Mouse (Mus musculus): Measurements from ENCODE around the gene Krt28. TPM values are rescaled to one million over a fixed set of nuclear protein-coding genes. Genes with fewer than 3 reads are reported as not detected.

The Krt28 gene
- polyA plus RNA-seq, 1 experiment from 2014 or later = not detected

DNA sequence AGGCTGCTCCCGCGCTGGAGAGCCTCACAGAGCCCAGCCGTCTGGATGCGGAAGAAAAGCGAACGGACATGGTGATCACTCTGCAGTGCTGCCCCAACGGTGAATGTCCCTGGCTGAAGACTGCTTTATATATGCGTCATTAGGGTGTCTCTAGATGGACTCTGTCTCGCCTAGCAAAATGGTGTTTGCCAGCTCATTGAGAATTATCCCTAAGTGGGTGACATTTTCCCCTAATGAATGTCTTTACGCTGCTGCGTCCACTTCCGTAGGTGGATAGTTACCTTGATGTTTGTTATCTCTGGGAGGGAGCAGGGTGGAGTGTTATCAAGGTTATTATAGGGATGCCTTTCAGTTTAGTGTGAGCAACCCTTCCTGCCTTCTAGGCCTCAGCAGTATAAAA, 23.7 kb downstream of the Krt28 start, which contains the start of gene Krt27:
Gene Krt27 (minus strand): TSS at position 101 of the 400 bp plus-strand sequence.
- H3K36me3 ChIP-seq (ENCODE audit: control insufficient read depth, insufficient read depth, low read length) = no peaks in the 10 kb centered on the region
- H3K4me3 ChIP-seq (ENCODE audit: low read depth, low read length) = no peak within 1 kb of the TSS
- no peaks in the 10 kb centered on the region for H3K27me3 ChIP-seq (ENCODE audit: control insufficient read depth, insufficient read depth, low read length)
- no peak within 1 kb of the TSS for H3K9ac ChIP-seq (replicated peaks; ENCODE audit: low read depth, low read length)
- WGBS = 75% methylated on average over 12 of the region's 12 CpGs
- no peak within 1 kb of the TSS for H3K27ac ChIP-seq (ENCODE audit: low read length)
- H3K4me2 ChIP-seq (replicated peaks; ENCODE audit: low read depth, low read length) = no peak within 1 kb of the TSS
- ATAC-seq (ENCODE audit: insufficient number of reproducible peaks, insufficient read depth, low FRiP score, low read depth) = no peak
- H3K4me1 ChIP-seq (ENCODE audit: control insufficient read depth, insufficient read depth, low read length) = no peaks in the 10 kb centered on the region
- no peaks in the 10 kb centered on the region for H3K9me3 ChIP-seq (ENCODE audit: control insufficient read depth, low read depth, low read length)

DNA sequence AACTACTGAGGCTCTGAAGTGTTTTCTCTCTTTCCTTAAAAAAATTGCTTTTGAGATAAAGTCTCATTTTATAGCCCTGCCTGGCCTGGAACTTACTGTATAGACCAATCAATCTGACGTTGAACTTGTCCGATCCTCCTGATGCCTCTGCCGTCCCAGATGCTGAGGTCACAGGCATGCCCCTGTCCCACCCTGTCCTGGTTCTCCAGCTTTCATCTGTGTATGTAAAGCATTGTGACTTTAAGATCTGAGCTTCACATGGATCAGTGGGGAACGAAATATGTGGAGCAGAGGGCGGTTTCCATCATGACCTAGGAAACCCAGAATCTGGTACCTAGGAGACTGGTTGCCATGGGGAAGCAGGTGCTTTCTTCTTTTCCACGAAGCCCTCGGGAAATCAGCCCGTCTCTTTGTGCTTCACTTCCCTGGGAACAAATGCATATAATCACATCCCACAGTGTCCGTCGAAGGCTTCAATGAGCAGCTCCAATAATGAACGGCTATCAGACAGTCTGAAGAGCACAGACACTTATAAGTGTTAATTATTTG, 35.3 kb downstream of the Krt28 start:
- H3K36me3 ChIP-seq (ENCODE audit: control insufficient read depth, insufficient read depth, low read length) = no peaks in the 10 kb centered on the region
- no peaks in the 10 kb centered on the region for H3K4me1 ChIP-seq (ENCODE audit: control insufficient read depth, insufficient read depth, low read length)
- H3K9ac ChIP-seq (replicated peaks; ENCODE audit: low read depth, low read length) = no peak overlapping the region
- H3K27ac ChIP-seq (ENCODE audit: low read length) = no peak overlapping the region
- no peaks in the 10 kb centered on the region for H3K27me3 ChIP-seq (ENCODE audit: control insufficient read depth, insufficient read depth, low read length)
- 79% methylated on average over 11 of the region's 11 CpGs for WGBS
- no peak for ATAC-seq (ENCODE audit: insufficient number of reproducible peaks, insufficient read depth, low FRiP score, low read depth)
- no peaks in the 10 kb centered on the region for H3K9me3 ChIP-seq (ENCODE audit: control insufficient read depth, low read depth, low read length)
- H3K4me2 ChIP-seq (replicated peaks; ENCODE audit: low read depth, low read length) = no peak overlapping the region
- no peak overlapping the region for H3K4me3 ChIP-seq (ENCODE audit: low read depth, low read length)

DNA sequence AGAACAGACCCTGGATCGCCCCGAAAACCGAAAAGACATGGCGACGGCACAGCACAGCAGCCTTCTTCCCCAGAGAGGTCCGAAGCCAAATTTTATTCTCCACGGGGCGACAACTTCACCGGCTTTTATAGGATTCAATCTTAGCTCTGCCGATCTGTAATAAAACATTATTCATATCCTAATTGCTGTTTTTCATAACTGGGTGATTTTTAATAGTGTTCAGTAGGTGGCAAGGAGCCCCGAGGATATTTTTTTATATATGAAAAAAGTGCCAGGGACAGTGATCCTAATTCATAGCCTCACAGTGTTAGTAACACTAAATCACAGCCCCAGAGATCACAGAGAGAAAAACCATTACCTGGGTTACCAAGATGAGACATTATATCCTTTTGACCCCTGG, 36.8 kb downstream of the Krt28 start, which contains the start of gene Krt26:
Gene Krt26 (minus strand): TSS at position 101 of the 400 bp plus-strand sequence.
- H3K27me3 ChIP-seq (ENCODE audit: control insufficient read depth, insufficient read depth, low read length) = no peaks in the 10 kb centered on the region
- H3K9ac ChIP-seq (replicated peaks; ENCODE audit: low read depth, low read length) = no peak within 1 kb of the TSS
- H3K4me1 ChIP-seq (ENCODE audit: control insufficient read depth, insufficient read depth, low read length) = no peaks in the 10 kb centered on the region
- H3K4me3 ChIP-seq (ENCODE audit: low read depth, low read length) = no peak within 1 kb of the TSS
- H3K36me3 ChIP-seq (ENCODE audit: control insufficient read depth, insufficient read depth, low read length) = no peaks in the 10 kb centered on the region
- no peak for ATAC-seq (ENCODE audit: insufficient number of reproducible peaks, insufficient read depth, low FRiP score, low read depth)
- 96% methylated on average over 11 of the region's 11 CpGs for WGBS
- H3K4me2 ChIP-seq (replicated peaks; ENCODE audit: low read depth, low read length) = no peak within 1 kb of the TSS
- no peak within 1 kb of the TSS for H3K27ac ChIP-seq (ENCODE audit: low read length)
- no peaks in the 10 kb centered on the region for H3K9me3 ChIP-seq (ENCODE audit: control insufficient read depth, low read depth, low read length)

DNA sequence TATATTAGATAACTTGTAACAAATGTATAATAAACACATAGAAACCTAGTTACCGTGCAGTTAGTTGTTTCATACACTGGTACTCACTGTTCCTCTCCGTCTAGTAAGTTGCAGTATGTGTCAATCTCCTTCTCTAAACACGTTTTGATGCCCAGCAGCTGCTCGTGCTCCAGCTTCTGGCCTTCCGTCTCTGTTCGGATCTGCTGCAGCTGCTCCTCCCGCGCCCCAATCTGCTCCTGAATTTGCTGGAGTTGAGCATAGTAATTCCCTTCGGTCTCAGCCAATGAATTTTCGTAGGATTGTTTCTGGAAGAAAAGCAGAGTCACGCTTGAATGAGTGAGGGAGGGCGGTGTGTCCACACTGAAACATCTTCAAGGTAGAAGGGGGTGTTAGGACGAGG, 41.3 kb downstream of the Krt28 start:
- H3K4me1 ChIP-seq (ENCODE audit: control insufficient read depth, insufficient read depth, low read length) = no peaks in the 10 kb centered on the region
- no peaks in the 10 kb centered on the region for H3K36me3 ChIP-seq (ENCODE audit: control insufficient read depth, insufficient read depth, low read length)
- no peak overlapping the region for H3K4me2 ChIP-seq (replicated peaks; ENCODE audit: low read depth, low read length)
- H3K9ac ChIP-seq (replicated peaks; ENCODE audit: low read depth, low read length) = no peak overlapping the region
- 48% methylated on average over 13 of the region's 13 CpGs for WGBS
- H3K27me3 ChIP-seq (ENCODE audit: control insufficient read depth, insufficient read depth, low read length) = no peaks in the 10 kb centered on the region
- ATAC-seq (ENCODE audit: insufficient number of reproducible peaks, insufficient read depth, low FRiP score, low read depth) = no peak
- H3K27ac ChIP-seq (ENCODE audit: low read length) = no peak overlapping the region
- no peaks in the 10 kb centered on the region for H3K9me3 ChIP-seq (ENCODE audit: control insufficient read depth, low read depth, low read length)
- no peak overlapping the region for H3K4me3 ChIP-seq (ENCODE audit: low read depth, low read length)

DNA sequence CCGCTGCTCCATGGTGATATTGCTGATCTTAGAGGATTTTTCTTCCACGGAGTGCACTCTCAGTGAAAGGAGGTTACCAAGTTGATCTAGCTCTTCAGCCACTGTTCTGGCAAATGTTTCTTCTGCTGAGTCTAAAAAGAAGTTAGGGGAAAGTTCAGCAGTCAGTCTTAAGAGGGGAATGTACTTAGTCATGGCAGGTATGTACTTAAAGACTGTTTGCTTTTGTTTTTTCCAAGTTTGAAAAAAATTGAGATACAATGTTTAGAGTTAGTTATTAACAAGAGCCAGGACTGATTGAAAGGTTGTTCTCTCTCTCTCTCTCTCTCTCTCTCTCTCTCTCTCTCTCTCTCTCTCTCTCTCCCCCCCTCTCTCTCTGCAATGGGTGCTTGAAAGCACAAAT, 45.0 kb downstream of the Krt28 start:
- H3K4me1 ChIP-seq (ENCODE audit: control insufficient read depth, insufficient read depth, low read length) = no peaks in the 10 kb centered on the region
- 23% methylated on average over 2 of the region's 2 CpGs for WGBS
- H3K36me3 ChIP-seq (ENCODE audit: control insufficient read depth, insufficient read depth, low read length) = no peaks in the 10 kb centered on the region
- H3K9me3 ChIP-seq (ENCODE audit: control insufficient read depth, low read depth, low read length) = no peaks in the 10 kb centered on the region
- no peak overlapping the region for H3K27ac ChIP-seq (ENCODE audit: low read length)
- no peak overlapping the region for H3K4me3 ChIP-seq (ENCODE audit: low read depth, low read length)
- no peak for ATAC-seq (ENCODE audit: insufficient number of reproducible peaks, insufficient read depth, low FRiP score, low read depth)
- H3K9ac ChIP-seq (replicated peaks; ENCODE audit: low read depth, low read length) = no peak overlapping the region
- no peak overlapping the region for H3K4me2 ChIP-seq (replicated peaks; ENCODE audit: low read depth, low read length)
- H3K27me3 ChIP-seq (ENCODE audit: control insufficient read depth, insufficient read depth, low read length) = no peaks in the 10 kb centered on the region

DNA sequence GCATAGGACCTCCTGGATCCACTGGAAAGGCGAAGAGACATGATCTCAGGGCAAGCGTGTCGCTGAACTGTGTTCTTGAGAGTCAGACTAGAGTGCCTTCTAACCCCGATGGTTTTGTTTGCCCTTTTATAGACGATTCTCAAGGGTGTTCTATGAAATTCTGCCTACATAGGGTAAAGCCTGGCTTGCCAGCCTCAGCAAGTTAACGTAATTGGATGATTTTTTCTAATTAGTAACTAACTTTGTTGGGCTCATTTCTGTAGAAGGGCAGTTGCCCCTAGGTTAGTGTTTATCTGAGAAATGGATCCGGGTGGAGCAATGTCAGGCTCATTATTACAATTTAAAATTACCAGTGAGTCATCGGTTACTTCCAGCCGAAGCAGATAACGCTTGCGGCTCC, 51.9 kb downstream of the Krt28 start, which contains the start of gene Krt25:
Gene Krt25 (minus strand): TSS at position 101 of the 400 bp plus-strand sequence.
- no peaks in the 10 kb centered on the region for H3K27me3 ChIP-seq (ENCODE audit: control insufficient read depth, insufficient read depth, low read length)
- ATAC-seq (ENCODE audit: insufficient number of reproducible peaks, insufficient read depth, low FRiP score, low read depth) = no peak
- H3K9ac ChIP-seq (replicated peaks; ENCODE audit: low read depth, low read length) = no peak within 1 kb of the TSS
- no peak within 1 kb of the TSS for H3K4me3 ChIP-seq (ENCODE audit: low read depth, low read length)
- no peaks in the 10 kb centered on the region for H3K36me3 ChIP-seq (ENCODE audit: control insufficient read depth, insufficient read depth, low read length)
- WGBS = 93% methylated on average over 11 of the region's 11 CpGs
- H3K4me2 ChIP-seq (replicated peaks; ENCODE audit: low read depth, low read length) = no peak within 1 kb of the TSS
- no peak within 1 kb of the TSS for H3K27ac ChIP-seq (ENCODE audit: low read length)
- no peaks in the 10 kb centered on the region for H3K9me3 ChIP-seq (ENCODE audit: control insufficient read depth, low read depth, low read length)
- no peaks in the 10 kb centered on the region for H3K4me1 ChIP-seq (ENCODE audit: control insufficient read depth, insufficient read depth, low read length)

DNA sequence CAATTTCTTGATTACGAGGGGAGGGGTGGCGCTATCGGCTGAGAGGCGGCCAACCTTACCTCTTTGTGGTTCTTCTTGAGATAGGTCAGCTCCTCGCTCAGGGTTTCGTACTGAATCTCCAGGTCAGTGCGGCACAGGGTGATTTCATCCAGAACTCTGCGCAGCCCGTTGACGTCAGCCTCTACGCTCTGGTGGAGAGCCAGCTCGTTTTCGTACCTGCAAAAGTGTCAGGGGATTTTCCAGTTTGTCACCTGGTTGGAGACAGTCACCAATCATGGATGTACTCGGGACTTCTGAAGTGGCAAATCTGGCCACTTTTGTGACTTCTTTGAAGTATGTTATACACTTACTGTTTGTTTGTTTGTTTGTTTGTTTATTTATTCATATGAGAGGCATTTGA, 53.6 kb downstream of the Krt28 start:
- Histone ChIP-seq H3K27ac (ENCODE audit: low read length) (no peak overlapping the region), H3K4me1 (ENCODE audit: control insufficient read depth, insufficient read depth, low read length) (no peaks in the 10 kb centered on the region; the same call in 1 of the 2 replicates), H3K9me3 (ENCODE audit: control insufficient read depth, low read depth, low read length) (no peaks in the 10 kb centered on the region), H3K36me3 (ENCODE audit: control insufficient read depth, insufficient read depth, low read length) (no peaks in the 10 kb centered on the region), H3K27me3 (ENCODE audit: control insufficient read depth, insufficient read depth, low read length) (no peaks in the 10 kb centered on the region), H3K4me2 (replicated peaks; ENCODE audit: low read depth, low read length) (no peak overlapping the region), H3K4me3 (ENCODE audit: low read depth, low read length) (no peak overlapping the region), H3K9ac (replicated peaks; ENCODE audit: low read depth, low read length) (no peak overlapping the region)
- 90% methylated on average over 14 of the region's 14 CpGs for WGBS
- ATAC-seq (ENCODE audit: insufficient number of reproducible peaks, insufficient read depth, low FRiP score, low read depth) = no peak

DNA sequence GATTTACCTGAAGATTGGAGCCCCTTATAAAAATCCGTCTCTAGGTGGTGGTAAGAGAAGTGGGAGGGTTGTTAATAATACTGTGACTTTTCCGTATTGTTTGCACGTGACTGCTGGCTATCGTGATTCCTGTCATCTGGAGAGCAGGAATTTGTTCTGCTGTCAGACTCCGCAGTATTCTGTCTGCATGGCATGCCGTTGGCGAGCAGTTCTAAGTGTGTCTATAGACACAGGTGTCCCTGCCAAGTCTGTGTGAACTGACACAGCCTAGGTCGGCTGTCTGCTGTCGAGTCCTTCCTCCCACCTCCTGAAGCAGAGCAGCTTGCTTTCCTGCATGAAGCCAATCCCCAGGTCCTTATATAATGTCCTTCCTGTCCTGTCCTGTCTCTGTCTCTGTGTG, 55.6 kb downstream of the Krt28 start:
- Histone ChIP-seq H3K27me3 (ENCODE audit: control insufficient read depth, insufficient read depth, low read length) (no peaks in the 10 kb centered on the region), H3K27ac (ENCODE audit: low read length) (no peak overlapping the region), H3K9ac (replicated peaks; ENCODE audit: low read depth, low read length) (no peak overlapping the region), H3K36me3 (ENCODE audit: control insufficient read depth, insufficient read depth, low read length) (no peaks in the 10 kb centered on the region), H3K9me3 (ENCODE audit: control insufficient read depth, low read depth, low read length) (no peaks in the 10 kb centered on the region), H3K4me3 (ENCODE audit: low read depth, low read length) (no peak overlapping the region), H3K4me2 (replicated peaks; ENCODE audit: low read depth, low read length) (no peak overlapping the region), H3K4me1 (ENCODE audit: control insufficient read depth, insufficient read depth, low read length) (no peaks in the 10 kb centered on the region; the same call in 1 of the 2 replicates)
- WGBS = 37% methylated on average over 9 of the region's 9 CpGs
- ATAC-seq (ENCODE audit: insufficient number of reproducible peaks, insufficient read depth, low FRiP score, low read depth) = no peak

DNA sequence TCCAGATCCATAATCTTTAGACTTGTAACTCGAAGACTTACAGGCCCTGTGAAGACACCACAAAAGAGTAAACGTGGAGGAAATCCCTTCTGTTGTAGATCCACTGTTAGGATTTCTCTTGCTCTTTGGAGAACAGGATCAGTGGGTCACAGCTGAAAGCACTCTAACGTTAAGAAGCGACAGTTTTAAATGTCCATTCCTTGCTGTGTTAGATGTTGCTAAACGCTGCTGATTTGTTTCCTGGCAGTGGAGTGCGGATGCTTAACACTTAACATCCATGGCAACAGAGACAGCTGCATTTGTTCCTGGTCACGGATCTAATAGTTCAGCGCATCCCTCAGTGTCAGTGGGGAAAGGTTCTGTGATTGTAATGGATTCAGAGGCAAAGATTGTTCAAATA, 58.2 kb downstream of the Krt28 start:
- no peaks in the 10 kb centered on the region for H3K36me3 ChIP-seq (ENCODE audit: control insufficient read depth, insufficient read depth, low read length)
- H3K4me1 ChIP-seq (ENCODE audit: control insufficient read depth, insufficient read depth, low read length) = no peaks in the 10 kb centered on the region; the same call in 1 of the 2 replicates
- no peaks in the 10 kb centered on the region for H3K9me3 ChIP-seq (ENCODE audit: control insufficient read depth, low read depth, low read length)
- H3K4me2 ChIP-seq (replicated peaks; ENCODE audit: low read depth, low read length) = no peak overlapping the region
- H3K4me3 ChIP-seq (ENCODE audit: low read depth, low read length) = no peak overlapping the region
- H3K9ac ChIP-seq (replicated peaks; ENCODE audit: low read depth, low read length) = no peak overlapping the region
- no peaks in the 10 kb centered on the region for H3K27me3 ChIP-seq (ENCODE audit: control insufficient read depth, insufficient read depth, low read length)
- ATAC-seq (ENCODE audit: insufficient number of reproducible peaks, insufficient read depth, low FRiP score, low read depth) = no peak
- H3K27ac ChIP-seq (ENCODE audit: low read length) = no peak overlapping the region
- WGBS = 31% methylated on average over 8 of the region's 8 CpGs
